Mouse (Mus musculus) forebrain, postnatal 0 days (tissue): Measurements from ENCODE around the gene Col6a6. TPM values are rescaled to one million over a fixed set of nuclear protein-coding genes. Genes with fewer than 3 reads are reported as not detected.
"Not testable (repeated sequence)": the region's sequence is repeated elsewhere in the genome, so short reads cannot be mapped to it uniquely, and the experiment has no call there.

Source experiments
- ATAC-seq: fragments of 200-750 bp; cut with Nextera tagmentation; 2 replicates; pipeline ENCODE4 v1.8.0; 2017; ENCODE audit warnings: mild to moderate bottlenecking, moderate library complexity
- DNase-seq: peaks from one replicate; pipeline ENCODE4 v3.0.0-alpha.2; 2015
- H3K27ac ChIP-seq: fragments of 300-500 bp; sonication (generic); 2 replicates; pipeline ENCODE4 v1.5.1; 2014; ENCODE audit warnings: low read depth, mild to moderate bottlenecking, antibody characterized with exemption, low read length, moderate library complexity, mixed read lengths
- H3K27me3 ChIP-seq: fragments of 300-500 bp; sonication (generic); 2 replicates; pipeline ENCODE4 v1.6.1; 2014; ENCODE audit warnings: mild to moderate bottlenecking, low read length, mixed read lengths; ENCODE audit not compliant: insufficient read depth
- H3K36me3 ChIP-seq: fragments of 300-500 bp; sonication (generic); 2 replicates; pipeline ENCODE4 v1.6.1; 2014; ENCODE audit warnings: mild to moderate bottlenecking, moderate library complexity; ENCODE audit not compliant: insufficient read depth
- H3K4me1 ChIP-seq: fragments of 300-500 bp; sonication (generic); 2 replicates; pipeline ENCODE4 v1.6.1; 2014; ENCODE audit warnings: antibody characterized with exemption; ENCODE audit not compliant: insufficient read depth
- H3K4me2 ChIP-seq: fragments of 300-500 bp; sonication (generic); 2 replicates; pipeline ENCODE4 v1.6.1; 2014; ENCODE audit warnings: low read depth, mild to moderate bottlenecking, moderate library complexity
- H3K4me3 ChIP-seq: fragments of 300-500 bp; sonication (generic); 2 replicates; pipeline ENCODE4 v1.5.1; 2014; ENCODE audit warnings: low read depth, low read length, mixed read lengths
- H3K9ac ChIP-seq: fragments of 300-500 bp; sonication (generic); 2 replicates; pipeline ENCODE4 v1.6.1; 2014; ENCODE audit warnings: mild to moderate bottlenecking
- H3K9me3 ChIP-seq: fragments of 300-500 bp; sonication (generic); 2 replicates; pipeline ENCODE4 v1.6.1; 2016; ENCODE audit warnings: low read length
- CTCF ChIP-seq: sonication (generic); IDR thresholded peaks from 2 replicates; pipeline ENCODE4 v1.5.1; 2016; ENCODE audit warnings: antibody characterized with exemption, control low read depth, low read depth
- WGBS: fragments of 180-500 bp; shearing (Covaris S2); extraction: QIAGEN DNeasy Blood & Tissue Kit; methylation state at CpG from one replicate; pipeline ENCODE4 v1.1.7; 2014; 5-methylcytosine and 5-hydroxymethylcytosine counted together
- polyA plus RNA-seq: library from polyadenylated mRNA; unstranded; fragments of >200 nt; fragmentation: Nextera tagmentation; extraction: Ambion mirVana; gene quantifications from 2 replicates; pipeline ENCODE4 v1.2.1, GENCODE M21; 2015
- total RNA-seq: library from RNA; depleted of rRNA; stranded (reverse); fragments of >200 nt; gene quantifications from 2 replicates; pipeline ENCODE4 v1.2.3, GENCODE M21; 2014

Gene Col6a6
- total and polyA plus RNA-seq, 2 experiments from 2014 or later = 0.11 to 0.33 TPM

DNA sequence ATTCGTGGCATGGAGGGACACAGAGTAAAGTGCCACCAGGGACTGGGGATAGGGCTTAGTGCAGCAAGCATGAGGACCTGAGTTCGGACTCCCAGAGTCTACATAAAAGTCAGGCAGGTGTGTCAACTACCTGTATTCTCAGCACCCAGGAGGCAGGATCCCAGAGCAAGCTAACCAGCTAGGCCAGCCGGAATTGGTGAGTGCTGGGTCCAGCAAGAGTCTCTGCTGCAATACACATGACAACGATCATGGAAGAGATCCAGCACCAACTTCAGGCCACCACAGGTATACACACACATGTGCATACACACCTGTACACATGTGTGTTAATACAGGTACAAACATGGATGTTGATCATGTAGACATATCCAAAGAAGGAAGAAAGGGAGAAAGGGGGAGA is 20.4 kb upstream of the Col6a6 start:
- no peak for DNase-seq
- 75% methylated on average over 4 of the region's 4 CpGs for WGBS

DNA sequence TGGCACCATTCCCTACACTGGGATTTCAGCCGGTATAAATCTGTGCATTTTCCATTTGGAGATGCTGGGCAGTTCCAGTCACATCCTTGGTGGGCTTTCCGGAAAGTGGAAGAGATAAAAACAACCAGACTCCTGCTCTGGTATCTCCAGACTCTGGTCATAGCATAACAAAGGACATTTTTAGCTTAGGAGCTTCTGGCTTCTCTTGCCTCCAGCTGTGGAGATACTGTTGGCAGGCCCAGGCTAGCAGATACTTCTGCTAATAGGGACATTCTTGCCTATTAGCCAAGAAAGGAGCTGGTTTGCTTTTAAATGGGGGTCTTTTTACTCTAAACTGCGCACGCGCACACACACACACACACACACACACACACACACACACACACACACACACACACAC is 19.3 kb upstream of the Col6a6 start:
- Histone ChIP-seq H3K27me3 (no peaks in the 10 kb centered on the region), H3K36me3 (no peaks in the 10 kb centered on the region), H3K27ac (no peak overlapping the region), H3K4me1 (no peaks in the 10 kb centered on the region), H3K9me3 (no peaks in the 10 kb centered on the region), H3K4me2 (no peak overlapping the region), H3K4me3 (no peak overlapping the region), H3K9ac (no peak overlapping the region)
- DNase-seq = no peak
- 93% methylated on average over 5 of the region's 5 CpGs for WGBS
- no peak for TF ChIP-seq CTCF
- no peak for ATAC-seq

More for the DNA sequence above, 20.4 kb upstream of the Col6a6 start:
- ATAC-seq = no peak
- Histone ChIP-seq H3K9me3 (no peaks in the 10 kb centered on the region), H3K4me3 (no peak overlapping the region), H3K36me3 (no peaks in the 10 kb centered on the region), H3K9ac (no peak overlapping the region), H3K4me2 (no peak overlapping the region), H3K4me1 (no peaks in the 10 kb centered on the region), H3K27me3 (no peaks in the 10 kb centered on the region), H3K27ac (no peak overlapping the region)
- no peak for TF ChIP-seq CTCF

DNA sequence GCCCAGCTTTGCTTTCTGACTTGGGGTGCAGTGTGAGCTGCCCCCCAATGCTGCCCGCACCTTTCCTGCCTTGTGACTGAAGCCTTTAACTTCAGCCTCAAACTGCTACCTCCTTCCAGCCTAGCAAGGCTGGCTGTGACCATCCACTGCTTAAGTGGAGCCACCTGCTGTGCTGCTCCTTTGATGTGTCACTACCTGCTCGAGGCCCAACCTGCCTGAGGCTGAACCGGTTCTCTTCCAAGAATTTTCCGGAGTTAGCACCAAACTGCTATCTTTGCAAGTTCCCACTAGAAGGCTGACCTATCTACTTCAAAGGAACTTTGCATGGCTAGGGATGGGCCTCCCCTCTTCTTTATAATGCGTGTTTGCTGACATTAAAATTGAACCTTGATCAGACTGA is 13.4 kb upstream of the Col6a6 start:
- DNase-seq, H3K9me3 ChIP-seq, H3K4me2 ChIP-seq, H3K4me1 ChIP-seq, ATAC-seq, H3K36me3 ChIP-seq, H3K9ac ChIP-seq, H3K27me3 ChIP-seq, H3K4me3 ChIP-seq, H3K27ac ChIP-seq: not testable (repeated sequence)
- 69% methylated on average over 5 of the region's 5 CpGs for WGBS

DNA sequence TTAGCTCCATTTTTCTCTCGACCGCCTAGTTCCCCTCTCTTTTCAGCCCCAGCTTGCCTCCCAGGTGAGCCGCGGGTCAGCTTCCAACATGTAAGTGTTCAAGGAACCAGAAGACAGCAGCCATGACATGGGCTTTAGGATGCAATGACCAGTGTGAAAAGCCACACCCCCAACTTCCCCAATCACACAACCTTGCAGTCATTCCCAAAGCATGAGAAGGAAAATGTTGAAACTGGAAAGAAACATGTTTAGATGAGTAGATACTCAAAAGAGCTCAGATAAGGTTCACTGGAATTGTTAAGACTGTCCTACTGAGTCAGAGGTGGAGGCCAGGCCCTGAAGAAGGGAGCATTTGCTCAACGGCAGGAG is 11.2 kb upstream of the Col6a6 start:
- TF ChIP-seq CTCF = no peak
- WGBS = 85% methylated on average over 5 of the region's 5 CpGs
- no peak overlapping the region for H3K4me2 ChIP-seq
- no peaks in the 10 kb centered on the region for H3K4me1 ChIP-seq
- H3K4me3 ChIP-seq = no peak overlapping the region
- DNase-seq = no peak
- H3K9ac ChIP-seq = no peak overlapping the region
- H3K27ac ChIP-seq = no peak overlapping the region
- no peaks in the 10 kb centered on the region for H3K27me3 ChIP-seq
- no peaks in the 10 kb centered on the region for H3K9me3 ChIP-seq
- ATAC-seq = no peak
- H3K36me3 ChIP-seq = no peaks in the 10 kb centered on the region

DNA sequence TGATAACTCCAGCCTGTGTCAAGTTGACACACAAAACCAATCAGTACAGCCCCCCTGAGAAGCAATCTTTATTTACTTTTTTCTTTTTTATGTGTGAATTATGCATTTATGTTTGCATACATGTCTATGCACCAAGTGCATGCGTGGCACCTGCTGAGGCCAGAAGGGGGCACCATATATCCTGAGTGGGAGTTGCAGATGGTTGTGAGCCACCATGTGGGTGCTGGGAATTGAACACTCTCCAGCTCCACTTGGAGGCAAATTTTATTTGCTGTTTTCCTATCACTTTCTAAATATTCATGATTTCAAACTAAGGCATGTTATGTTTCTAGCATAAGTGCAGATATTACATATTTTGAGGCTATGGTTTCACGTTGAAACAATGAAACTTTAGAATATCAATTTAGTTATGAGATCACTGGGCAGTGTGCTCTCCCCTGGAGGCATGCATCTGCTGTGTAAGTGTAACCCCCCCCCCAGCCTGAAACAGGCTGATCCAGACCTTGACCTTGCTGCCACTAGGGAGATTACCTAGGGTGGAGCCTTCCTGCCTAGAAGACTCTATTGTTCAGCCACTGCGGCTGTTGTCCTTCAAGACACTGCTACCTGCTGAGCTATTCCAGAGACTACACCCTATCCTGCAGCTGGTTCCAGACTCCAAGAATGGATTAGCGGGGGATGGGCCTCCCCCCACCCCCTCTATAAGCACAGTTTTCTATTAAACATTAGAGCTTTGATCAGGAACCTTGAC is 10.6 kb upstream of the Col6a6 start:
- H3K9ac ChIP-seq = no peak overlapping the region
- no peak overlapping the region for H3K4me3 ChIP-seq
- no peak overlapping the region for H3K4me2 ChIP-seq
- WGBS = 73% methylated on average over 4 of the region's 4 CpGs
- no peaks in the 10 kb centered on the region for H3K9me3 ChIP-seq
- DNase-seq (no peak), ATAC-seq (no peak)
- no peaks in the 10 kb centered on the region for H3K36me3 ChIP-seq
- TF ChIP-seq CTCF = no peak
- no peaks in the 10 kb centered on the region for H3K4me1 ChIP-seq
- no peak overlapping the region for H3K27ac ChIP-seq
- no peaks in the 10 kb centered on the region for H3K27me3 ChIP-seq

DNA sequence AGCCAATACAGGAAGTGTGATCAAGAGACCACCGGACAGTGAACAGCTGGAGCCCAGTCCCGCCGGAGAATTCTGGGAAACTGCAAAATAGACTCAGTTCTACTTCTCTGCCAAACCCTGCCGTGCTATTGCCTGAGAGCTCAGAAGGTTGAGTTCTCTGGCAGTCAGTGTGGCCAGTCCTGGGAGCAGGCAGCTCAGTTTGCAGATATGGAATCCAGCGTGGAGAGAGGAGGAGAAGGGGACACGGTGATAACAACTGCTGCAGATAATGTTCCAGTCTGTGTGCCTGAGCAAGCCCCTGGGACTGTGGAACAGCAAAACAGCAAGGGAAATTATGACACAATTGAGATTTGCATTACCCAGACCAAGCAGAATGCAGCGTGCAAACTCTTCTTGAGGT is 7.6 kb upstream of the Col6a6 start:
- Histone ChIP-seq H3K4me2 (no peak overlapping the region), H3K27me3 (no peaks in the 10 kb centered on the region), H3K4me3 (no peak overlapping the region), H3K27ac (no peak overlapping the region), H3K9me3 (no peaks in the 10 kb centered on the region), H3K4me1 (no peaks in the 10 kb centered on the region), H3K9ac (no peak overlapping the region), H3K36me3 (no peaks in the 10 kb centered on the region)
- ATAC-seq (no peak), DNase-seq (no peak)
- no peak for TF ChIP-seq CTCF
- WGBS = 81% methylated on average over 7 of the region's 7 CpGs

DNA sequence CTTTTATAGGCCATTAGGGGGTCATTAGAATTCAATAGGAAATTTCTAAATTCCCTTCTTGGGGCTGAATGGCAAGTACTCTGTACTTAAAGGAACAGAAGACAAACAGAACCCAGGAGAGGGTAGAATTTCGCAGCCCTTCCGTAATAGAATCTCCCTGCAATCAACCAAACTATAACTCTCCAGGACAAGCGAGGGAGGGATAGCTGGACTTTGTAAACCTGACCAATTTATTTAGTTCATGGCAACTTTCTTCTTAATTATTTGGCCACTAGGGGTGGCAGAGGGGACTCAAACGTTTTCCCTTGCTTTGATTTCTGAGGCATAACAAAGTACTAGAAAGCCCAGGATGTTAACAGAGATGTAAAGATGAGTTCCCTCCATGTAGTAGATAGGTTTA is 6.8 kb upstream of the Col6a6 start:
- no peaks in the 10 kb centered on the region for H3K9me3 ChIP-seq
- H3K27ac ChIP-seq = no peak overlapping the region
- no peak overlapping the region for H3K4me2 ChIP-seq
- DNase-seq (no peak), ATAC-seq (no peak)
- no peaks in the 10 kb centered on the region for H3K36me3 ChIP-seq
- TF ChIP-seq CTCF = peak; percentile 53
- no peak overlapping the region for H3K4me3 ChIP-seq
- no peaks in the 10 kb centered on the region for H3K4me1 ChIP-seq
- 60% methylated on average over 4 of the region's 4 CpGs for WGBS
- H3K9ac ChIP-seq = no peak overlapping the region
- no peaks in the 10 kb centered on the region for H3K27me3 ChIP-seq
